Mouse (Mus musculus) myocyte (in vitro differentiated cells): ENCODE data around the gene Fcmr. TPM values are rescaled to one million over a fixed set of nuclear protein-coding genes. Genes with fewer than 3 reads are reported as not detected.

Experiments used
- H3K27me3 ChIP-seq: one replicate; pipeline ENCODE4 v1.6.1; 2011; ENCODE audit not compliant: control insufficient read depth, insufficient read depth, insufficient read length
- H3K36me3 ChIP-seq: one replicate; pipeline ENCODE4 v1.6.1; 2011; ENCODE audit not compliant: control insufficient read depth, insufficient read depth
- H3K4me2 ChIP-seq: one replicate; pipeline ENCODE4 v1.6.1; 2011; ENCODE audit warnings: low read depth, control low read depth
- H3K4me3 ChIP-seq: one replicate; pipeline ENCODE4 v1.5.1; 2011; ENCODE audit warnings: mild to moderate bottlenecking, control low read depth, moderate library complexity
- H3K79me2 ChIP-seq: one replicate; pipeline ENCODE4 v1.6.1; 2011; ENCODE audit not compliant: control insufficient read depth, insufficient read depth
- H3ac ChIP-seq: one replicate; pipeline ENCODE4 v1.6.1; 2011; ENCODE audit not compliant: control insufficient read depth, insufficient read length
- CEBPB ChIP-seq: IDR thresholded peaks from 2 replicates; pipeline ENCODE4 v1.6.1; 2011; ENCODE audit warnings: mild to moderate bottlenecking, moderate library complexity; ENCODE audit not compliant: poor library complexity, insufficient read depth, severe bottlenecking
- E2F4 ChIP-seq: IDR thresholded peaks from one replicate; pipeline ENCODE4 v1.6.1; 2011; ENCODE audit warnings: mild to moderate bottlenecking, control low read depth, moderate library complexity; ENCODE audit not compliant: insufficient read depth
- MAX ChIP-seq: IDR thresholded peaks from one replicate; pipeline ENCODE4 v1.6.1; 2011; ENCODE audit warnings: low read depth, mild to moderate bottlenecking, control low read depth
- MYOD1 ChIP-seq, 3 experiments: IDR thresholded peaks; one replicate each; pipeline ENCODE4 v1.6.1; 2011; ENCODE audit warnings: control low read depth in 2 of 3, low read depth in 2 of 3, mild to moderate bottlenecking in 2 of 3, moderate library complexity in 1 of 3; ENCODE audit not compliant: insufficient read length in 2 of 3, control insufficient read depth in 1 of 3
- MYOG ChIP-seq, 3 experiments: IDR thresholded peaks; one replicate each; pipeline ENCODE4 v1.6.1; 2011; ENCODE audit warnings: control low read depth in 2 of 3, low read depth in 2 of 3, mild to moderate bottlenecking in 2 of 3; ENCODE audit not compliant: insufficient read length in 2 of 3, control insufficient read depth in 1 of 3, insufficient read depth in 1 of 3
- POLR2A ChIP-seq: IDR thresholded peaks from one replicate; pipeline ENCODE4 v1.6.1; 2011; ENCODE audit warnings: low read depth, mild to moderate bottlenecking, control low read depth, moderate library complexity; ENCODE audit not compliant: insufficient read length
- POLR2AphosphoS2 ChIP-seq: IDR thresholded peaks from one replicate; pipeline ENCODE4 v1.6.1; 2011; ENCODE audit warnings: low read depth, control low read depth; ENCODE audit not compliant: insufficient read length
- REST ChIP-seq: IDR thresholded peaks from one replicate; pipeline ENCODE4 v1.6.1; 2011; ENCODE audit warnings: mild to moderate bottlenecking, control low read depth, moderate library complexity; ENCODE audit not compliant: insufficient read depth, insufficient read length
- SRF ChIP-seq: IDR thresholded peaks from one replicate; pipeline ENCODE4 v1.6.1; 2011; ENCODE audit warnings: low read depth; ENCODE audit not compliant: control insufficient read depth, insufficient read length
- TCF12 ChIP-seq: IDR thresholded peaks from one replicate; pipeline ENCODE4 v1.6.1; 2011; ENCODE audit warnings: mild to moderate bottlenecking, control low read depth; ENCODE audit not compliant: poor library complexity, insufficient read depth, severe bottlenecking
- TCF3 ChIP-seq: IDR thresholded peaks from one replicate; pipeline ENCODE4 v1.6.1; 2011; ENCODE audit warnings: low read depth, control low read depth; ENCODE audit not compliant: insufficient read length
- USF1 ChIP-seq: IDR thresholded peaks from one replicate; pipeline ENCODE4 v1.6.1; 2011; ENCODE audit warnings: low read depth, mild to moderate bottlenecking, control low read depth, moderate library complexity
- polyA plus RNA-seq: library from polyadenylated mRNA; unstranded; fragments of >200 nt; fragmentation: generic; extraction: Trizol; gene quantifications from one replicate; pipeline ENCODE4 v1.2.1, GENCODE M21; 2012; ENCODE audit warnings: missing spikeins

The Fcmr gene
- polyA plus RNA-seq, 1 experiment = not detected

DNA sequence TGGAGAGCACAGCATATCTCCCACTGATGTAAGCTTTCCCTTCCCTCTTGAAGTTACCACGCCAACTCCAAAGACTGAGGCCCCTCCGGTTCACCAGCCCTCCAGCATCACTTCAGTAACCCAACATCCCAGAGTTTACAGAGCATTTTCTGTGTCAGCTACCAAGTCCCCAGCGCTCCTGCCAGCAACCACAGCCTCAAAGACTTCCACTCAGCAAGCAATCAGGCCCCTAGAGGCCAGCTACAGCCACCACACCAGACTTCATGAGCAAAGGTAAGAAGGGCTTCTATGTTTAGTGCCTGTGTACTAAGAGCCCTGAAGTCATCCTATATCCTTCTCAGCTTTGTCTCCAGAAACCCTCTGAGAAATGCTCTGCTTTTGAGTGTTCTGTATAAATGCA, 10.4 kb downstream of the Fcmr start:
- H3K4me2 ChIP-seq = no peak overlapping the region
- no peaks in the 10 kb centered on the region for H3K36me3 ChIP-seq
- no peaks in the 10 kb centered on the region for H3K79me2 ChIP-seq
- no peak for TF ChIP-seq MYOG (IDR thresholded peaks at IDR 0.05; ENCODE audit: control insufficient read depth in 1 of 3, insufficient read depth in 1 of 3, insufficient read length in 2 of 3, low read depth in 2 of 3)
- no peak for TF ChIP-seq SRF
- TF ChIP-seq TCF3 = no peak
- no peak for TF ChIP-seq USF1
- no peak for TF ChIP-seq MYOD1 (IDR thresholded peaks at IDR 0.05; ENCODE audit: control insufficient read depth in 1 of 3, insufficient read length in 2 of 3, low read depth in 2 of 3)
- TF ChIP-seq POLR2A = no peak
- no peak for TF ChIP-seq REST
- no peak for TF ChIP-seq POLR2AphosphoS2
- TF ChIP-seq TCF12 = no peak
- TF ChIP-seq E2F4 = no peak
- no peak for TF ChIP-seq CEBPB
- no peak for TF ChIP-seq MAX
- no peak overlapping the region for H3ac ChIP-seq
- H3K4me3 ChIP-seq = no peak overlapping the region
- H3K27me3 ChIP-seq = peaks cover 8% of the 10 kb centered on the region

DNA sequence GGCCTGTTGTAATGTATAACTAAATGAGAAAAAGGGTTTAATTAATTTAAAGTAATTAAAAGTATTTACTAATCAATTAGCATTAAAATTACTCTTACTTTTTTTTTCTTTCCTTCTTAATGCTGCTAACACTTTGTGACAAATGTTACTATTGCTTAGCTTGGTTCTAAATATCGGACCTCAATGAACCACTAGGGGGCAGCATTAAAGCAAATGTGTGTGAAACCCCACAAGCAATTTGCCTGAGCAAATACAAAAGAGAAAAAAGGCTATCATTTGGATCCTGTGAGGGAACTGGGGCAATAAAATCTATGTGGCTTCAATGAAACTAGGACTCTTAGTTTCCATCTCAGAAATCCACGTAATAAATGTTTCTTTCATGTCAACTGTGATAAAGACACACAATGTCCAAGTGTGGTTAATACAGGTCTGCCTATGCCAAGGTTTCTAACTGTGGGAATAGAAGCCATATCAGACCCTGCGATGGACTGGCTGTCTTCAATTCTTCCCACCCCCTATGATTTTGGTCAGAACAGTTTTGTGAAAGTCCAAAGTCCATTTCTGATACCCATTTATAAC, 11.6 kb downstream of the Fcmr start:
- Histone ChIP-seq H3K36me3 (no peaks in the 10 kb centered on the region), H3K27me3 (peaks cover 4% of the 10 kb centered on the region), H3K4me3 (no peak overlapping the region), H3K79me2 (no peaks in the 10 kb centered on the region), H3ac (no peak overlapping the region), H3K4me2 (no peak overlapping the region)
- no peak for TF ChIP-seq TCF12
- no peak for TF ChIP-seq USF1
- no peak for TF ChIP-seq CEBPB
- TF ChIP-seq POLR2AphosphoS2 = no peak
- no peak for TF ChIP-seq POLR2A
- no peak for TF ChIP-seq TCF3
- TF ChIP-seq SRF = no peak
- TF ChIP-seq MAX = no peak

DNA sequence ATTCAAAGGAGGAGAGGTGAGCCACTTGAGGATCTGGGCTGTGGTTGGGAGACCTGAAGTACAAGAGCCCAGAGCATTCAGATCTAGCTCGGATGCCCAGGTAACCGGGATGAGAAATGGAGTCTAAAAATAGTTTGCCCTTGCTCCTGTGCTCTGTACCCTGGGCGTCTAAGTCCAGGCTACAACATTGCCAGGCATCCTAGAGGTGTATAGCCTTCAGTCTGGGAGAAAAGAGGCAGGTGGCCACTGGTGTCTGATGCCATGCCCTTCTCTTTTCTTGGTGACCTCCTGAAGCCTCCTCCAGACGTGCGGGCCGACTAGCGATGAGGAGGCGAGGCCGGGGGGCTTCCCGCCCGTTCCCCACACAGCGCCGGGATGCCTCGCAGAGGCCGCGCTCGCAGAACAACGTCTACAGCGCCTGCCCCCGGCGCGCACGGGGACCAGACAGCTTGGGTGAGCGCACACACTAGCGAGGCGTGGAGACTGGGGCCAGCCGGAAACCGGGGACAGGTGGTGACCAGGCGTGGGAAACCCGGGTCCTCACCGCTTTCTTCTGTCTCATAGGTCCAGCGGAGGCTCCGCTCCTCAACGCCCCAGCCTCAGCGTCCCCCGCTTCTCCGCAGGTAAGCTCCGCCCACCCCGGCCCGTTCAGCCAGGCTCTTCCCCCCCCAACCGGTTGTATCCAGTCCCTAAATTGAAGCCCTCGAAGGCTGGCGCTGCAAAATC, 12.6 kb downstream of the Fcmr start:
- no peak overlapping the region for H3K4me2 ChIP-seq
- no peaks in the 10 kb centered on the region for H3K27me3 ChIP-seq
- no peak overlapping the region for H3K4me3 ChIP-seq
- H3K36me3 ChIP-seq = no peaks in the 10 kb centered on the region
- no peaks in the 10 kb centered on the region for H3K79me2 ChIP-seq
- no peak overlapping the region for H3ac ChIP-seq
- TF ChIP-seq MYOD1 (IDR thresholded peaks at IDR 0.05; ENCODE audit: control insufficient read depth in 1 of 3, insufficient read length in 2 of 3, low read depth in 2 of 3) (no peak), MAX (no peak), MYOG (IDR thresholded peaks at IDR 0.05; ENCODE audit: control insufficient read depth in 1 of 3, insufficient read depth in 1 of 3, insufficient read length in 2 of 3, low read depth in 2 of 3) (no peak), POLR2AphosphoS2 (no peak), E2F4 (no peak)

- TF ChIP-seq TCF3 (no peak), CEBPB (no peak), TCF12 (no peak), POLR2AphosphoS2 (no peak), POLR2A (no peak), MYOD1 (IDR thresholded peaks at IDR 0.05; ENCODE audit: control insufficient read depth in 1 of 3, insufficient read length in 2 of 3, low read depth in 2 of 3) (no peak), E2F4 (no peak), SRF (no peak), USF1 (no peak), MAX (no peak)
- Histone ChIP-seq H3K27me3 (no peaks in the 10 kb centered on the region), H3ac (no peak overlapping the region), H3K4me2 (peak overlapping the region; percentile 41), H3K36me3 (no peaks in the 10 kb centered on the region), H3K4me3 (no peak overlapping the region), H3K79me2 (no peaks in the 10 kb centered on the region)
These were observed 14.5 kb downstream of the Fcmr start for GRCm38 (mm10) chr1:130879927-130880326.

- Histone ChIP-seq H3K79me2 (no peaks in the 10 kb centered on the region), H3K4me3 (no peak overlapping the region), H3K4me2 (no peak overlapping the region), H3K36me3 (no peaks in the 10 kb centered on the region), H3ac (no peak overlapping the region), H3K27me3 (no peaks in the 10 kb centered on the region)
- TF ChIP-seq MYOG (IDR thresholded peaks at IDR 0.05; ENCODE audit: control insufficient read depth in 1 of 3, insufficient read depth in 1 of 3, insufficient read length in 2 of 3, low read depth in 2 of 3) = no peak
- no peak for TF ChIP-seq POLR2A
- no peak for TF ChIP-seq USF1
- no peak for TF ChIP-seq REST
- no peak for TF ChIP-seq E2F4
- no peak for TF ChIP-seq TCF3
These were observed 17.7 kb downstream of the Fcmr start for GRCm38 (mm10) chr1:130883146-130883545.
